Mouse (Mus musculus) limb, embryonic 14.5 days (tissue): ENCODE data around the gene Pdia5. TPM values are rescaled to one million over a fixed set of nuclear protein-coding genes. Genes with fewer than 3 reads are reported as not detected.
A peak's percentile ranks its signal among the peaks of the same experiment; 100 is the strongest.

Experiments
- ATAC-seq: fragments of 200-750 bp; cut with Nextera tagmentation; 2 replicates; pipeline ENCODE4 v1.8.0; 2017; ENCODE audit warnings: low read depth, moderate number of reproducible peaks, moderate TSS enrichment; ENCODE audit not compliant: low FRiP score
- DNase-seq: peaks from one replicate; pipeline ENCODE4 v3.0.0-alpha.2; 2015; ENCODE audit warnings: low spot score
- H3K27ac ChIP-seq: fragments of 300-500 bp; sonication (generic); replicated peaks from 2 replicates; pipeline ENCODE4 v1.5.1; 2014; ENCODE audit warnings: low read depth, mild to moderate bottlenecking, low read length, moderate library complexity, mixed read lengths
- H3K27me3 ChIP-seq: fragments of 300-500 bp; sonication (generic); 2 replicates; pipeline ENCODE4 v1.6.1; 2014; ENCODE audit warnings: low read length, mixed read lengths; ENCODE audit not compliant: control insufficient read depth, insufficient read depth
- H3K36me3 ChIP-seq: fragments of 300-500 bp; sonication (generic); 2 replicates; pipeline ENCODE4 v1.6.1; 2014; ENCODE audit warnings: mild to moderate bottlenecking, low read length, moderate library complexity, mixed read lengths; ENCODE audit not compliant: control insufficient read depth, insufficient read depth
- H3K4me1 ChIP-seq: fragments of 300-500 bp; sonication (generic); 2 replicates; pipeline ENCODE4 v1.6.1; 2014; ENCODE audit warnings: antibody characterized with exemption, low read length, mixed read lengths; ENCODE audit not compliant: control insufficient read depth, insufficient read depth
- H3K4me2 ChIP-seq: fragments of 300-500 bp; sonication (generic); replicated peaks from 2 replicates; pipeline ENCODE4 v1.6.1; 2014; ENCODE audit warnings: low read depth, mild to moderate bottlenecking, low read length, moderate library complexity; ENCODE audit not compliant: severe bottlenecking
- H3K4me3 ChIP-seq: fragments of 300-500 bp; sonication (generic); replicated peaks from 2 replicates; pipeline ENCODE4 v1.5.1; 2014; ENCODE audit warnings: low read length
- H3K9ac ChIP-seq: fragments of 300-500 bp; sonication (generic); 2 replicates; pipeline ENCODE4 v1.6.1; 2014; ENCODE audit warnings: mild to moderate bottlenecking, low read depth, low read length, moderate library complexity; ENCODE audit not compliant: severe bottlenecking
- H3K9me3 ChIP-seq: fragments of 300-500 bp; sonication (generic); 2 replicates; pipeline ENCODE4 v1.6.1; 2016; ENCODE audit warnings: low read length; ENCODE audit not compliant: control insufficient read depth
- POLR2A ChIP-seq: fragments of 200-500 bp; IDR thresholded peaks from 2 replicates; pipeline ENCODE4 v1.8.0; 2012; ENCODE audit warnings: inconsistent platforms, mild to moderate bottlenecking, moderate library complexity, borderline replicate concordance; ENCODE audit not compliant: insufficient read depth, insufficient read length; ENCODE audit errors: extremely low read depth
- WGBS: fragments of 180-500 bp; shearing (Covaris S2); extraction: QIAGEN DNeasy Blood & Tissue Kit; methylation state at CpG from one replicate; pipeline ENCODE4 v1.1.7; 2014; 5-methylcytosine and 5-hydroxymethylcytosine counted together
- polyA plus RNA-seq, 2 experiments: library from polyadenylated mRNA; depleted of rRNA in 1 of 2; stranded (reverse) in 1 of 2; unstranded in 1 of 2; fragments of >200 nt; fragmentation: Nextera tagmentation in 1 of 2; extraction: Ambion mirVana in 1 of 2; gene quantifications; 2 replicates each; pipeline versions ENCODE4 v1.2.1 to v1.2.3; 2012 to 2014

The Pdia5 gene
- polyA plus RNA-seq, 2 experiments: 24.9 to 49.2 TPM

- WGBS: 7% methylated on average over 10 of the region's 10 CpGs
- no peak for TF ChIP-seq POLR2A
- peak overlapping the region; percentile 89 for H3K4me2 ChIP-seq
- no peak overlapping the region for H3K27ac ChIP-seq
- no peaks in the 10 kb centered on the region for H3K36me3 ChIP-seq
- no peak for DNase-seq
- H3K4me1 ChIP-seq: peaks cover 21% of the 10 kb centered on the region
- H3K4me3 ChIP-seq: peak overlapping the region; percentile 76
- no peak for ATAC-seq
- H3K27me3 ChIP-seq: no peaks in the 10 kb centered on the region
- H3K9ac ChIP-seq: peak overlapping the region; percentile 71
- H3K9me3 ChIP-seq: no peaks in the 10 kb centered on the region
Measured at GRCm38 (mm10) chr16:35489793-35490192, 880 bp downstream of the Pdia5 start.

GRCm38 (mm10) chr16:35489066-35489718 lies 1.5 kb downstream of the Pdia5 start:
- ATAC-seq (no peak), DNase-seq (no peak)
- Histone ChIP-seq H3K4me2 (peak overlapping the region; percentile 89), H3K4me1 (peaks cover 25% of the 10 kb centered on the region), H3K27me3 (no peaks in the 10 kb centered on the region), H3K36me3 (no peaks in the 10 kb centered on the region), H3K9me3 (no peaks in the 10 kb centered on the region), H3K4me3 (peak overlapping the region; percentile 76; the same call in 1 of the 2 replicates), H3K9ac (no peak overlapping the region), H3K27ac (no peak overlapping the region)
- no peak for TF ChIP-seq POLR2A
- 54% methylated on average over 10 of the region's 10 CpGs for WGBS

GRCm38 (mm10) chr16:35487776-35488175 lies 2.9 kb downstream of the Pdia5 start:
- no peak for DNase-seq
- no peaks in the 10 kb centered on the region for H3K9me3 ChIP-seq
- no peaks in the 10 kb centered on the region for H3K27me3 ChIP-seq
- TF ChIP-seq POLR2A: no peak
- WGBS: 80% methylated on average over 4 of the region's 4 CpGs
- H3K36me3 ChIP-seq: no peaks in the 10 kb centered on the region
- ATAC-seq: no peak
- no peak overlapping the region for H3K4me3 ChIP-seq
- H3K4me1 ChIP-seq: peaks cover 25% of the 10 kb centered on the region
- H3K4me2 ChIP-seq: no peak overlapping the region
- no peak overlapping the region for H3K27ac ChIP-seq
- no peak overlapping the region for H3K9ac ChIP-seq

GRCm38 (mm10) chr16:35487056-35487455 lies 3.6 kb downstream of the Pdia5 start:
- no peak for TF ChIP-seq POLR2A
- H3K4me1 ChIP-seq: peaks cover 25% of the 10 kb centered on the region
- no peak for DNase-seq
- ATAC-seq: no peak
- H3K4me3 ChIP-seq: no peak overlapping the region
- WGBS: 58% methylated on average over 4 of the region's 4 CpGs
- H3K4me2 ChIP-seq: no peak overlapping the region
- H3K9ac ChIP-seq: no peak overlapping the region
- peaks cover 1% of the 10 kb centered on the region; the same call in 1 of the 2 replicates for H3K36me3 ChIP-seq
- no peaks in the 10 kb centered on the region for H3K27me3 ChIP-seq
- no peaks in the 10 kb centered on the region for H3K9me3 ChIP-seq
- H3K27ac ChIP-seq: no peak overlapping the region

- WGBS: 43% methylated on average over 9 of the region's 9 CpGs
- Histone ChIP-seq H3K4me3 (no peak overlapping the region), H3K27ac (no peak overlapping the region), H3K4me2 (0 out of 2 replicates have a peak overlapping the region, but pooled peaks have one; percentile 1), H3K27me3 (no peaks in the 10 kb centered on the region), H3K4me1 (peaks cover 25% of the 10 kb centered on the region), H3K36me3 (peaks cover 5% of the 10 kb centered on the region; the same call in 1 of the 2 replicates), H3K9ac (no peak overlapping the region), H3K9me3 (no peaks in the 10 kb centered on the region)
- ATAC-seq (no peak), DNase-seq (no peak)
- TF ChIP-seq POLR2A: no peak
Measured at GRCm38 (mm10) chr16:35485711-35486110, 5.0 kb downstream of the Pdia5 start.
